Mouse (Mus musculus) layer of hippocampus, adult 2 months (tissue): ENCODE measurements at regions not wholly inside any gene's neighbourhood (a gene's known extent, or its start where the extent isn't known, plus 50 kb on each side); places are given as distances from the start of the nearest gene placed in this dataset.

Experiments
- DNase-seq, 2 experiments: peaks; one replicate each; pipeline ENCODE4 v3.0.0; 2022; ENCODE audit warnings: low spot score in 2 of 2
- H3K27ac ChIP-seq: fragments of 200-600 bp; 2 replicates; pipeline ENCODE4 v1.8.1; 2022
- H3K4me3 ChIP-seq: fragments of 200-600 bp; 2 replicates; pipeline ENCODE4 v1.8.1; 2022; ENCODE audit warnings: mild to moderate bottlenecking
- CTCF ChIP-seq: fragments of 200-600 bp; conservative IDR thresholded peaks from 2 replicates; pipeline ENCODE4 v1.8.1; 2022; ENCODE audit warnings: antibody characterized with exemption, mild to moderate bottlenecking, moderate library complexity

- no peak for DNase-seq
- H3K4me3 ChIP-seq = no peak overlapping the region
- TF ChIP-seq CTCF = no peak
- H3K27ac ChIP-seq = no peak overlapping the region
These were observed 556.3 kb downstream of the Rps29 start for GRCm38 (mm10) chr12:68602682-68603081.

DNA sequence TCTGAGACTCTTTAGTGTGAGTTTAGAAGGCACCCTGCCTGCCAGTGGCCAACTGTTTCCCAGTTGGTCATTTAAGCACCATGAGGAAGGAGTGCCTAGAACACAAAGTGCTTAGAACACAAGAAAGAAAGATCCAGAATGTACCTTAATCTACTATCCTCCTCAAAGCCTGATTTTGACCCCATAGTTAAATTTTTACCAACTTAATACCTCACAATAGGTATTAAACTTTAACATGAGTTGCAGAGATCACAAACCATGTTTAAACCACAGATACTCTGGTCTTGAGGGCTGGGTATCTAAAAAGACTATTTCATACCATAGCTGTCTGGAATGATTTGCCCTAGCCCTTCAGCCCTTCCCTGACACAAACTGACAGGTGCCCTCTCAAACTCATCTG, 557.6 kb downstream of the Rps29 start:
- Histone ChIP-seq H3K27ac (no peak overlapping the region), H3K4me3 (no peak overlapping the region)
- TF ChIP-seq CTCF = no peak
- DNase-seq = no peak

DNA sequence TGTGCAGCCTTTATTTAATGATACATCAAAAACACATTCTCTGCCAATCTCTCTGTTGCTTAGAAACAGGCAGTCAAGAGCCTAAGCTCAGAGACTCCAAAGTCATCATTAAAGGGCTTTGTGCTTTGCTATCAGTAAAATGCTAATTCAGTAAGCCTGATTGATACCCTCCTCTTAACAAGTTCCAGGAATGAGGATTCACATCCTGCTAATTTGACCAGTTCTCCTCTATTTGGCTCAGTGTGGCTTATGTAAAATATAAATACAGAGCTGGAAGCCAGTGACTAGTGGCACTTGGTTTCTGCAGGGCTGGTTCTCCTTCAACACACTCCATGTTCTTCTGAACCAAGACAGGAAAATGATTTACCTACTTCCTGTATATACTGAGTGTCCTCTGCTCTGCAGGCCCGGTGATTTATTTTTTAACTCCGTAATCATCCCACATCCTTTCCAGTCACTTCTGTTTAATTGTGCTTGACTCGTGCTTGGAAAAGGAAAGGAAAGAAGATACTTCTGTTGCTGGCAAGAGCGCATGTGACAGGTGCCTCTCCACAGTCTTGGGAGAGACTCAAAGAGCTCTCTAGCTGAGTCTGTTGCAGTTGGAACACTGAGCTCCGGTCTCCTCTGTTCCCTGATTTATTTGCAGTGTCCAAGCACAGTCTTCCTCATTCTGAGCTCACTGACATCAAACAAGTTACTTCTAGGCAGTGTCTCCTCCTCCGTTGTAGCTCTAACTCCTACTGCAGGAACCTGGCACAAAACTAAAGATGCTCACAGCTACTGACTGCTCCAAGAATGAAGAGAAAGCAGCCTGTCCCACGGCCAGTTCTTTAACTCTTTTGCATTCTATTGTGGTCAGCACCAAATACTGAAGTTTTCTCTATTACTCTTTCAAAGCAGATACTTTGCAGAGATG, 559.0 kb downstream of the Rps29 start:
- Histone ChIP-seq H3K27ac (peak overlapping the region; percentile 52; the same call in 1 of the 2 replicates), H3K4me3 (no peak overlapping the region)
- peak; percentile 9 to 51 for DNase-seq
- no peak for TF ChIP-seq CTCF

- no peak for DNase-seq
- TF ChIP-seq CTCF = no peak
- Histone ChIP-seq H3K27ac (no peak overlapping the region), H3K4me3 (no peak overlapping the region)
These were observed 559.9 kb downstream of the Rps29 start for GRCm38 (mm10) chr12:68599016-68599616.

- no peak for TF ChIP-seq CTCF
- H3K4me3 ChIP-seq = no peak overlapping the region
- H3K27ac ChIP-seq = no peak overlapping the region
- DNase-seq = no peak
These were observed 573.5 kb downstream of the Rps29 start for GRCm38 (mm10) chr12:68585524-68585872.

- Histone ChIP-seq H3K27ac (no peak overlapping the region), H3K4me3 (no peak overlapping the region)
- DNase-seq = no peak
- no peak for TF ChIP-seq CTCF
These were observed 574.0 kb downstream of the Rps29 start for GRCm38 (mm10) chr12:68584786-68585523.

- no peak for TF ChIP-seq CTCF
- Histone ChIP-seq H3K4me3 (no peak overlapping the region), H3K27ac (no peak overlapping the region)
- DNase-seq = no peak
These were observed 579.1 kb downstream of the Rps29 start for GRCm38 (mm10) chr12:68579909-68580308.

GRCm38 (mm10) chr12:68577453-68577852, 581.5 kb downstream of the Rps29 start:
- no peak overlapping the region for H3K27ac ChIP-seq
- DNase-seq = no peak
- H3K4me3 ChIP-seq = no peak overlapping the region
- no peak for TF ChIP-seq CTCF

DNA sequence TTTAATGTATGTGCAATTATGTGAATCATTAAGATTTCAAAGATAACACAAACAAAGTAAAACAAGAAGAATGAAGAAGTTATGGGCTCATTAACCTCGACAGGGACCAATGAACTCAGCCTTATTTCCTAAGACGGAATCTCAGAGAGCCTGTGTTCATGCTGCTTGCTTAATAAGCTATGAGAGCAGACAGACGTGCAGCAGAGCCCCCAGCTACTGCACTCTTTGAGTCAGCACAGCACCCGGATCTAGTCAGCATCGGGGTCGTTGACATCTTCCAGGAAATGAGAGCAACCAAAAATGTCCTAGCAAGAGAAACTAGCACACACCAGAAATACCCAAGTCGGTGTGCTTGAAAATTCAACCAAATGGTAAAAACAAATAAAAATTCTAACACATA, 582.1 kb downstream of the Rps29 start:
- no peak overlapping the region for H3K27ac ChIP-seq
- no peak for DNase-seq
- no peak for TF ChIP-seq CTCF
- no peak overlapping the region for H3K4me3 ChIP-seq

DNA sequence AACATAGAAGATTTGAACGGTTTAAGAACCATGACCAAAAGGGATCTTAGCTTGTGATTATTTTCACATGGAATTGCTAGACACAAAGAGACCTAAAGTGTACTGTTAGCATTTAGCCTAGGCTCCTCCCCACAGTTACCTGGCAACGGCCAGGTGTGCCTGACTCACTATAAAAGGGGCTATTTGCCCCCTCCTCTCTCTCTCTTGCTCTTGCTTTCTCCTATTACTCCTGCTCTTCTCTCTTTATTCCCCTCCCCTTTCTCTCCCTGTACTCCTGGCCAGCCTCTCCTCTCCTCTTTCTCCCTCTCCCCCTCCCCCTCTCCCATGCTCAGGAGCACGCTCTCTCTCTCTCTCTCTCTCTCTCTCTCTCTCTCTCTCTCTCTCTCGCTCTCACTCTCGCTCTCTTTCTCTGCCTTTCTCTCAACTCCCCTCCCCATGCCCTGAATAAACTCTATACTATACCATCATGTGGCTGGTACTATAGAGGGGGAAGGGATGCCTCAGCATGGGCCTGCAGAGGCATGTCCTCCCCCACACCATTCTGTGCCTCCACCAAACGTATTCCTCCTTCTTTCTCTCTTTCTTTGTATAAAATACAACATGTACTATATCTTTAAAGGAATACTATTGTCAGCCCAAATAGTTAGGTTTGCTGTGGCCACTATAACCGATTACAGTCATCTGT, 603.9 kb downstream of the Rps29 start:
- H3K4me3 ChIP-seq = no peak overlapping the region
- no peak overlapping the region for H3K27ac ChIP-seq
- no peak for DNase-seq
- no peak for TF ChIP-seq CTCF

DNA sequence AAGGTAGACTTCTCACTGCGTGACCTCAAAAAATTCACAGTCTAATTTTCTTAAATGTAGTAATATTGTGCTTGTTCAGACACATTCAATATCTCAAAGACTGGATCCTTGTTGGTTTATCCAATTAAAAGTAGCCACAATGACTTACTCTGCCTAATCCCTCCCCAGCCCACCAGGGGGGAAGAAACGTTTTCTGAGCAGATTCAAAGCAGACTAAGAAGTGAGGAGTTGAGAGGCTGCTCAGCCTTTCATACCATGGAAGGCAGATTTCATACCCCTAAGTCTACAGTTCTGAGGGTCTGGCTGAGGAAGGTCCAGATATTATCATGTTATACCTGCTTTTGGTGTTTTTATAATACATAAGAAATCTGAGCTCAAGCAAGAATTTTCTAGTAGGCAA, 604.7 kb downstream of the Rps29 start:
- no peak for TF ChIP-seq CTCF
- Histone ChIP-seq H3K4me3 (no peak overlapping the region), H3K27ac (no peak overlapping the region)
- DNase-seq = no peak

DNA sequence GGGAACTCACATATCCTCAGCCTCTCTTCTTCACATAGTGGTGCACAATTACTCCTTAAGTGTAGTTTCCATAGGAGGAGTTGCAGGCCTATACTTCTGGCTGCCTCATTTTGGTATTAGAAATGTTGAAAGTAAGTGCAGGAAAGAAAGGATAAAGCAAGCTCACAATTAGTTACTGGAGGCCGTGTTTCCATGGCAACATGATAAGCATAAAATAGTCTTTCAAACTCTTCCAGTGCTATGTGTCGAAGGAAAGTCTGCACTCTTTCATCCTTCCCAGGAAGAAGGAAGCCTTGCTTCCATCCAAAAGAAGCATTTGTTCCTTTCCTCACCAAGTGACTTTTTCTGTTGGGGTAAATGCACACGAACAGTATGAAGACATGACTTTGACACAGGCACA, 617.2 kb downstream of the Rps29 start:
- TF ChIP-seq CTCF = no peak
- H3K27ac ChIP-seq = no peak overlapping the region
- H3K4me3 ChIP-seq = no peak overlapping the region
- no peak for DNase-seq

DNA sequence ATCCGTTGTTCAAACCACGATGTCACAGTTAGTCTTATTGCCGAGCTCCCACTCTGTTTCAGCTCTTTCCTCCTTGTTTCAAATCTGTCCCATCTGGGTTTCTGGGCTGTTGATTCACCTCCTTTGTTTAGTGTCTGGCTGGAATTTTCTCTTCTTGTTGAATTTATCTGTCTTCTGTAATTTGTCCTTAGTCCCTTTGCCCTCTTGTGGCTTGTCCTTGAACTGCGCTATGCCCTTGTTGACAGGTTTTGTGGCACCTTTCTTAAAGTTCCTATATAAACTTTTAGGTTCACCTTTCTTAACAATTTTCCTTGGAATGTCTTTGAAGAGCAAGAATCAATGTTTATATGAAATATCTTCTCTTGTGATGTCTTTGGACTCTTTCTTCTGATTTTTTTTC, 658.2 kb downstream of the Rps29 start:
- peak; percentile 71 for TF ChIP-seq CTCF
- H3K4me3 ChIP-seq = no peak overlapping the region
- DNase-seq = no peak
- H3K27ac ChIP-seq = no peak overlapping the region
